Mouse (Mus musculus): ENCODE measurements at regions not wholly inside any gene's neighbourhood (a gene's known extent, or its start where the extent isn't known, plus 50 kb on each side); places are given as distances from the start of the nearest gene placed in this dataset.

- Histone ChIP-seq H3K27me3 (ENCODE audit: control insufficient read depth, insufficient read depth, low read length) (0 out of 2 replicates have a peak, but pooled peaks cover 3% of the 10 kb centered on the region), H3K9ac (ENCODE audit: low read length) (no peak overlapping the region)
- WGBS, result 63% methylated on average over 2 of the region's 2 CpGs
Observed at GRCm38 (mm10) chr1:34742234-34742633, 100.6 kb downstream of the Fam168b start.

GRCm38 (mm10) chr1:34745881-34746280, 97.0 kb downstream of the Fam168b start:
- Histone ChIP-seq H3K4me1 (ENCODE audit: control insufficient read depth in 2 of 2, insufficient read depth in 2 of 2, low read length in 2 of 2) (peaks cover 5 to 12% of the 10 kb centered on the region in 2 experiments), H3K27ac (replicated peaks in 1 of 2; ENCODE audit: control insufficient read depth in 1 of 2, insufficient read depth in 1 of 2, low read depth in 2 of 2, low read length in 2 of 2) (no peak overlapping the region), H3K9me3 (ENCODE audit: control insufficient read depth, low read length) (no peaks in the 10 kb centered on the region), H3K4me3 (ENCODE audit: control insufficient read depth in 1 of 2, insufficient read depth in 1 of 2, low read depth in 1 of 2, low read length in 2 of 2) (no peak overlapping the region), H3K4me2 (ENCODE audit: low read length) (no peak overlapping the region), H3K27me3 (ENCODE audit: control insufficient read depth, insufficient read depth, low read length) (peaks cover 33% of the 10 kb centered on the region), H3K9ac (ENCODE audit: low read length) (no peak overlapping the region), H3K36me3 (ENCODE audit: control insufficient read depth, insufficient read depth, low read length) (no peaks in the 10 kb centered on the region)
- ATAC-seq (ENCODE audit: insufficient number of reproducible peaks, insufficient read depth, low FRiP score, low read depth), result no peak
- WGBS, result 68% methylated on average over 6 of the region's 6 CpGs

More at GRCm38 (mm10) chr1:34742234-34742633, 100.6 kb downstream of the Fam168b start:
- Histone ChIP-seq H3K4me3 (ENCODE audit: control insufficient read depth in 1 of 2, insufficient read depth in 1 of 2, low read depth in 1 of 2, low read length in 2 of 2) (no peak overlapping the region), H3K9me3 (ENCODE audit: control insufficient read depth, low read length) (no peaks in the 10 kb centered on the region), H3K27ac (replicated peaks in 1 of 2; ENCODE audit: control insufficient read depth in 1 of 2, insufficient read depth in 1 of 2, low read depth in 2 of 2, low read length in 2 of 2) (no peak overlapping the region), H3K4me2 (ENCODE audit: low read length) (no peak overlapping the region), H3K36me3 (ENCODE audit: control insufficient read depth, insufficient read depth, low read length) (no peaks in the 10 kb centered on the region), H3K4me1 (ENCODE audit: control insufficient read depth in 2 of 2, insufficient read depth in 2 of 2, low read length in 2 of 2) (no peaks in the 10 kb centered on the region)
- ATAC-seq (ENCODE audit: insufficient number of reproducible peaks, insufficient read depth, low FRiP score, low read depth), result no peak

- peaks cover 58% of the 10 kb centered on the region for H3K27me3 ChIP-seq (ENCODE audit: control insufficient read depth, insufficient read depth, low read length)
- H3K9me3 ChIP-seq (ENCODE audit: control insufficient read depth, low read length), result no peaks in the 10 kb centered on the region
- WGBS, result 15% methylated on average over 14 of the region's 14 CpGs
- H3K27ac ChIP-seq (replicated peaks in 1 of 2; ENCODE audit: control insufficient read depth in 1 of 2, insufficient read depth in 1 of 2, low read depth in 2 of 2, low read length in 2 of 2), result no peak overlapping the region
- peak overlapping the region; percentile 98 for H3K4me2 ChIP-seq (ENCODE audit: low read length)
- H3K36me3 ChIP-seq (ENCODE audit: control insufficient read depth, insufficient read depth, low read length), result no peaks in the 10 kb centered on the region
- H3K4me3 ChIP-seq (ENCODE audit: control insufficient read depth in 1 of 2, insufficient read depth in 1 of 2, low read depth in 1 of 2, low read length in 2 of 2), result peak overlapping the region in 1 of 2 experiments; percentile 65; a peak in 2 of 4 replicates
- no peak for ATAC-seq (ENCODE audit: insufficient number of reproducible peaks, insufficient read depth, low FRiP score, low read depth)
- H3K4me1 ChIP-seq (ENCODE audit: control insufficient read depth in 2 of 2, insufficient read depth in 2 of 2, low read length in 2 of 2), result peaks cover 8 to 15% of the 10 kb centered on the region in 2 experiments
- no peak overlapping the region for H3K9ac ChIP-seq (ENCODE audit: low read length)
Observed at GRCm38 (mm10) chr1:34749161-34750040, 93.5 kb downstream of the Fam168b start.

GRCm38 (mm10) chr1:34750061-34751054, 92.5 kb downstream of the Fam168b start:
- Histone ChIP-seq H3K27me3 (ENCODE audit: control insufficient read depth, insufficient read depth, low read length) (peaks cover 58% of the 10 kb centered on the region), H3K9me3 (ENCODE audit: control insufficient read depth, low read length) (no peaks in the 10 kb centered on the region), H3K9ac (ENCODE audit: low read length) (peak overlapping the region; percentile 70), H3K27ac (replicated peaks in 1 of 2; ENCODE audit: control insufficient read depth in 1 of 2, insufficient read depth in 1 of 2, low read depth in 2 of 2, low read length in 2 of 2) (no peak overlapping the region), H3K4me2 (ENCODE audit: low read length) (peak overlapping the region; percentile 98), H3K36me3 (ENCODE audit: control insufficient read depth, insufficient read depth, low read length) (no peaks in the 10 kb centered on the region), H3K4me3 (ENCODE audit: control insufficient read depth in 1 of 2, insufficient read depth in 1 of 2, low read depth in 1 of 2, low read length in 2 of 2) (peak overlapping the region; percentile 65 to 70), H3K4me1 (ENCODE audit: control insufficient read depth in 2 of 2, insufficient read depth in 2 of 2, low read length in 2 of 2) (peaks cover 8 to 15% of the 10 kb centered on the region in 2 experiments)
- WGBS, result under 1% methylated on average over 95 of the region's 108 CpGs
- no peak for ATAC-seq (ENCODE audit: insufficient number of reproducible peaks, insufficient read depth, low FRiP score, low read depth)

GRCm38 (mm10) chr1:34751128-34751527, 91.7 kb downstream of the Fam168b start:
- peak overlapping the region; percentile 98 for H3K4me2 ChIP-seq (ENCODE audit: low read length)
- ATAC-seq (ENCODE audit: insufficient number of reproducible peaks, insufficient read depth, low FRiP score, low read depth), result no peak
- no peaks in the 10 kb centered on the region for H3K9me3 ChIP-seq (ENCODE audit: control insufficient read depth, low read length)
- peak overlapping the region; percentile 65 to 70 for H3K4me3 ChIP-seq (ENCODE audit: control insufficient read depth in 1 of 2, insufficient read depth in 1 of 2, low read depth in 1 of 2, low read length in 2 of 2)
- H3K27ac ChIP-seq (replicated peaks in 1 of 2; ENCODE audit: control insufficient read depth in 1 of 2, insufficient read depth in 1 of 2, low read depth in 2 of 2, low read length in 2 of 2), result no peak overlapping the region
- no peaks in the 10 kb centered on the region for H3K36me3 ChIP-seq (ENCODE audit: control insufficient read depth, insufficient read depth, low read length)
- peaks cover 58% of the 10 kb centered on the region for H3K27me3 ChIP-seq (ENCODE audit: control insufficient read depth, insufficient read depth, low read length)
- WGBS, result 7% methylated on average over 6 of the region's 6 CpGs
- H3K4me1 ChIP-seq (ENCODE audit: control insufficient read depth in 2 of 2, insufficient read depth in 2 of 2, low read length in 2 of 2), result peaks cover 8 to 15% of the 10 kb centered on the region in 2 experiments
- H3K9ac ChIP-seq (ENCODE audit: low read length), result peak overlapping the region; percentile 70; the same call in 1 of the 2 replicates

GRCm38 (mm10) chr1:34753581-34753980, 89.3 kb downstream of the Fam168b start:
- WGBS, result 59% methylated on average over 5 of the region's 5 CpGs
- Histone ChIP-seq H3K9ac (ENCODE audit: low read length) (no peak overlapping the region), H3K36me3 (ENCODE audit: control insufficient read depth, insufficient read depth, low read length) (no peaks in the 10 kb centered on the region), H3K27ac (replicated peaks in 1 of 2; ENCODE audit: control insufficient read depth in 1 of 2, insufficient read depth in 1 of 2, low read depth in 2 of 2, low read length in 2 of 2) (no peak overlapping the region), H3K4me1 (ENCODE audit: control insufficient read depth in 2 of 2, insufficient read depth in 2 of 2, low read length in 2 of 2) (peaks cover 8 to 15% of the 10 kb centered on the region in 2 experiments), H3K4me3 (ENCODE audit: control insufficient read depth in 1 of 2, insufficient read depth in 1 of 2, low read depth in 1 of 2, low read length in 2 of 2) (no peak overlapping the region), H3K27me3 (ENCODE audit: control insufficient read depth, insufficient read depth, low read length) (peaks cover 48% of the 10 kb centered on the region), H3K4me2 (ENCODE audit: low read length) (no peak overlapping the region), H3K9me3 (ENCODE audit: control insufficient read depth, low read length) (no peaks in the 10 kb centered on the region)
- ATAC-seq (ENCODE audit: insufficient number of reproducible peaks, insufficient read depth, low FRiP score, low read depth), result no peak

GRCm38 (mm10) chr1:34760547-34760946, 82.3 kb downstream of the Fam168b start:
- Histone ChIP-seq H3K27ac (replicated peaks in 1 of 2; ENCODE audit: control insufficient read depth in 1 of 2, insufficient read depth in 1 of 2, low read depth in 2 of 2, low read length in 2 of 2) (no peak overlapping the region), H3K27me3 (ENCODE audit: control insufficient read depth, insufficient read depth, low read length) (no peaks in the 10 kb centered on the region), H3K9me3 (ENCODE audit: control insufficient read depth, low read length) (no peaks in the 10 kb centered on the region), H3K36me3 (ENCODE audit: control insufficient read depth, insufficient read depth, low read length) (no peaks in the 10 kb centered on the region), H3K9ac (ENCODE audit: low read length) (no peak overlapping the region), H3K4me2 (ENCODE audit: low read length) (no peak overlapping the region), H3K4me1 (ENCODE audit: control insufficient read depth in 2 of 2, insufficient read depth in 2 of 2, low read length in 2 of 2) (no peaks in the 10 kb centered on the region), H3K4me3 (ENCODE audit: control insufficient read depth in 1 of 2, insufficient read depth in 1 of 2, low read depth in 1 of 2, low read length in 2 of 2) (no peak overlapping the region)
- no peak for ATAC-seq (ENCODE audit: insufficient number of reproducible peaks, insufficient read depth, low FRiP score, low read depth)
- 68% methylated on average over 4 of the region's 4 CpGs for WGBS

Measured in heart, embryonic 14.5 days (tissue).